Mouse (Mus musculus): ENCODE results near the gene Ttc25. TPM values are rescaled to one million over a fixed set of nuclear protein-coding genes. Genes with fewer than 3 reads are reported as not detected.

Gene Ttc25
- polyA plus RNA-seq (2015; fragmentation: Nextera tagmentation; extraction: Ambion mirVana) = 0.72 and 0.96 TPM in 2 replicates

GRCm38 (mm10) chr11:100544832-100545745 is at the start of gene Ttc25:
Ttc25 (plus strand) TSS chr11:100545607.
- peak within 1 kb of the TSS; percentile 35; the same call in 1 of the 2 replicates for H3K9ac ChIP-seq (ENCODE audit: low read depth, low read length)
- H3K27ac ChIP-seq = no peak within 1 kb of the TSS; the same call in 1 of the 2 replicates
- H3K9me3 ChIP-seq (replicated peaks; ENCODE audit: low read length) = no peaks in the 10 kb centered on the region
- H3K36me3 ChIP-seq (ENCODE audit: insufficient read depth, low read length) = no peaks in the 10 kb centered on the region
- DNase-seq (ENCODE audit: low spot score) = peak; percentile 98
- no peaks in the 10 kb centered on the region for H3K4me1 ChIP-seq (replicated peaks; ENCODE audit: insufficient read depth, low read length)
- ATAC-seq (replicated peaks; ENCODE audit: low FRiP score, low read depth) = peak; percentile 97
- TF ChIP-seq CTCF (IDR thresholded peaks at IDR 0.05; ENCODE audit: low read depth) = peak; percentile 17; the same call in 1 of the 2 replicates
- no peaks in the 10 kb centered on the region for H3K27me3 ChIP-seq (ENCODE audit: insufficient read depth, low read length)
- WGBS = 4% methylated on average over 28 of the region's 28 CpGs
- peak within 1 kb of the TSS; percentile 38 for H3K4me3 ChIP-seq (replicated peaks; ENCODE audit: low read depth, low read length)
- peak within 1 kb of the TSS; percentile 63 for H3K4me2 ChIP-seq (ENCODE audit: low read length)

GRCm38 (mm10) chr11:100500241-100500640 is 45.2 kb upstream of the Ttc25 start:
- no peaks in the 10 kb centered on the region for H3K27me3 ChIP-seq (ENCODE audit: insufficient read depth, low read length)
- no peaks in the 10 kb centered on the region for H3K9me3 ChIP-seq (replicated peaks; ENCODE audit: low read length)
- H3K4me3 ChIP-seq (replicated peaks; ENCODE audit: low read depth, low read length) = no peak overlapping the region
- no peak for TF ChIP-seq CTCF (IDR thresholded peaks at IDR 0.05; ENCODE audit: low read depth)
- no peak overlapping the region for H3K4me2 ChIP-seq (ENCODE audit: low read length)
- peaks cover 62% of the 10 kb centered on the region for H3K36me3 ChIP-seq (ENCODE audit: insufficient read depth, low read length)
- 80% methylated on average over 3 of the region's 3 CpGs for whole genome bisulfite sequencing
- no peaks in the 10 kb centered on the region; the same call in 1 of the 2 replicates for H3K4me1 ChIP-seq (replicated peaks; ENCODE audit: insufficient read depth, low read length)
- no peak overlapping the region for H3K27ac ChIP-seq
- ATAC-seq (replicated peaks; ENCODE audit: low FRiP score, low read depth) = no peak
- H3K9ac ChIP-seq (ENCODE audit: low read depth, low read length) = no peak overlapping the region
- no peak for DNase-seq (ENCODE audit: low spot score)

- TF ChIP-seq CTCF (IDR thresholded peaks at IDR 0.05; ENCODE audit: low read depth) = no peak
- no peaks in the 10 kb centered on the region for H3K9me3 ChIP-seq (replicated peaks; ENCODE audit: low read length)
- DNase-seq (ENCODE audit: low spot score) = peak; percentile 24
- no peak overlapping the region for H3K9ac ChIP-seq (ENCODE audit: low read depth, low read length)
- H3K4me3 ChIP-seq (replicated peaks; ENCODE audit: low read depth, low read length) = no peak overlapping the region
- 0 out of 2 replicates have a peak, but pooled peaks have one; percentile 16 for ATAC-seq (replicated peaks; ENCODE audit: low FRiP score, low read depth)
- H3K36me3 ChIP-seq (ENCODE audit: insufficient read depth, low read length) = peaks cover 62% of the 10 kb centered on the region
- 58% methylated on average over 7 of the region's 7 CpGs for WGBS
- H3K4me2 ChIP-seq (ENCODE audit: low read length) = no peak overlapping the region
- no peaks in the 10 kb centered on the region for H3K27me3 ChIP-seq (ENCODE audit: insufficient read depth, low read length)
- H3K4me1 ChIP-seq (replicated peaks; ENCODE audit: insufficient read depth, low read length) = no peaks in the 10 kb centered on the region; the same call in 1 of the 2 replicates
- no peak overlapping the region for H3K27ac ChIP-seq
Measured at GRCm38 (mm10) chr11:100500651-100501050, 44.8 kb upstream of the Ttc25 start.

- Histone ChIP-seq H3K27ac (0 out of 2 replicates have a peak overlapping the region, but pooled peaks have one; percentile 31), H3K9me3 (replicated peaks; ENCODE audit: low read length) (no peaks in the 10 kb centered on the region)
- 58% methylated on average over 6 of the region's 6 CpGs for WGBS
Measured at GRCm38 (mm10) chr11:100501321-100501720, 44.1 kb upstream of the Ttc25 start.

GRCm38 (mm10) chr11:100504990-100505660 is 40.3 kb upstream of the Ttc25 start:
- Histone ChIP-seq H3K9me3 (replicated peaks; ENCODE audit: low read length) (no peaks in the 10 kb centered on the region), H3K4me2 (ENCODE audit: low read length) (no peak overlapping the region), H3K27me3 (ENCODE audit: insufficient read depth, low read length) (no peaks in the 10 kb centered on the region), H3K36me3 (ENCODE audit: insufficient read depth, low read length) (peaks cover 48% of the 10 kb centered on the region), H3K4me3 (replicated peaks; ENCODE audit: low read depth, low read length) (no peak overlapping the region), H3K9ac (ENCODE audit: low read depth, low read length) (no peak overlapping the region), H3K27ac (no peak overlapping the region), H3K4me1 (replicated peaks; ENCODE audit: insufficient read depth, low read length) (no peaks in the 10 kb centered on the region; the same call in 1 of the 2 replicates)
- ATAC-seq (replicated peaks; ENCODE audit: low FRiP score, low read depth) = no peak
- 91% methylated on average over 12 of the region's 12 CpGs for WGBS
- no peak for DNase-seq (ENCODE audit: low spot score)
- no peak for TF ChIP-seq CTCF (IDR thresholded peaks at IDR 0.05; ENCODE audit: low read depth)

More at GRCm38 (mm10) chr11:100501321-100501720, 44.1 kb upstream of the Ttc25 start:
- TF ChIP-seq CTCF (IDR thresholded peaks at IDR 0.05; ENCODE audit: low read depth) = no peak
- no peak overlapping the region for H3K9ac ChIP-seq (ENCODE audit: low read depth, low read length)
- peaks cover 55% of the 10 kb centered on the region for H3K36me3 ChIP-seq (ENCODE audit: insufficient read depth, low read length)
- no peaks in the 10 kb centered on the region for H3K27me3 ChIP-seq (ENCODE audit: insufficient read depth, low read length)
- H3K4me3 ChIP-seq (replicated peaks; ENCODE audit: low read depth, low read length) = no peak overlapping the region
- no peak overlapping the region for H3K4me2 ChIP-seq (ENCODE audit: low read length)
- no peaks in the 10 kb centered on the region; the same call in 1 of the 2 replicates for H3K4me1 ChIP-seq (replicated peaks; ENCODE audit: insufficient read depth, low read length)
- ATAC-seq (replicated peaks; ENCODE audit: low FRiP score, low read depth) (no peak), DNase-seq (ENCODE audit: low spot score) (no peak)

GRCm38 (mm10) chr11:100505997-100506396 is 39.4 kb upstream of the Ttc25 start:
- 95% methylated on average over 8 of the region's 8 CpGs for WGBS
- H3K4me1 ChIP-seq (replicated peaks; ENCODE audit: insufficient read depth, low read length) = no peaks in the 10 kb centered on the region
- no peak for ATAC-seq (replicated peaks; ENCODE audit: low FRiP score, low read depth)
- H3K4me2 ChIP-seq (ENCODE audit: low read length) = no peak overlapping the region
- H3K4me3 ChIP-seq (replicated peaks; ENCODE audit: low read depth, low read length) = no peak overlapping the region
- H3K9me3 ChIP-seq (replicated peaks; ENCODE audit: low read length) = no peaks in the 10 kb centered on the region
- H3K27me3 ChIP-seq (ENCODE audit: insufficient read depth, low read length) = no peaks in the 10 kb centered on the region
- no peak for DNase-seq (ENCODE audit: low spot score)
- no peak overlapping the region for H3K9ac ChIP-seq (ENCODE audit: low read depth, low read length)
- no peak for TF ChIP-seq CTCF (IDR thresholded peaks at IDR 0.05; ENCODE audit: low read depth)
- H3K36me3 ChIP-seq (ENCODE audit: insufficient read depth, low read length) = peaks cover 47% of the 10 kb centered on the region
- no peak overlapping the region for H3K27ac ChIP-seq
